Mouse (Mus musculus): ENCODE data around the gene Kcnj12. TPM values are rescaled to one million over a fixed set of nuclear protein-coding genes. Genes with fewer than 3 reads are reported as not detected.
A peak's percentile ranks its signal among the peaks of the same experiment; 100 is the strongest.

Kcnj12 gene
- total and polyA plus RNA-seq, 3 experiments = not detected

GRCm38 (mm10) chr11:61110113-61110512, 87.7 kb downstream of the Kcnj12 start:
- peaks cover 2% of the 10 kb centered on the region for H3K27me3 ChIP-seq (replicated peaks)
- no peak for DNase-seq (ENCODE audit: extremely low read depth)
- no peak overlapping the region for H3K4me2 ChIP-seq (ENCODE audit: insufficient read depth, low read depth, poor library complexity, severe bottlenecking)
- peak overlapping the region in 1 of 3 experiments; percentile 9 for H3K4me3 ChIP-seq (replicated peaks in 1 of 3; ENCODE audit: low read depth in 2 of 3, low read length in 2 of 3, poor library complexity in 1 of 3)
- H3K9ac ChIP-seq (ENCODE audit: insufficient read depth, low read depth) = no peak overlapping the region
- H3K27ac ChIP-seq (ENCODE audit: insufficient read depth, low read depth) = no peak overlapping the region
- no peaks in the 10 kb centered on the region for H3K79me2 ChIP-seq (replicated peaks; ENCODE audit: control insufficient read depth, extremely low read depth, insufficient read depth, poor library complexity, severe bottlenecking)
- in situ Hi-C loops (cut with MboI; ENCODE audit: low pct_ligation_motif_present, low pct_unique_long_range_greater_than_20kb, low sequenced_read_pairs) = loop anchor here (5.0 kb wide), 1 partner anchor 532 kb away; no protein-coding TSS in a partner anchor
- peaks cover 64 to 89% of the 10 kb centered on the region in 2 experiments for H3K4me1 ChIP-seq (ENCODE audit: control insufficient read depth in 1 of 2, insufficient read depth in 2 of 2)
- dilution Hi-C loops (cut with MboI; ENCODE audit: extremely low pct_ligation_motif_present, extremely low pct_unique_long_range_greater_than_20kb, low sequenced_read_pairs) = no loop called here
- H3K9me3 ChIP-seq (replicated peaks; ENCODE audit: low read length) = no peaks in the 10 kb centered on the region
- no peaks in the 10 kb centered on the region for H3K36me3 ChIP-seq (replicated peaks in 1 of 2; ENCODE audit: control insufficient read depth in 1 of 2, insufficient read depth in 1 of 2, low read length in 1 of 2)
- no peak for TF ChIP-seq PAX5 (IDR thresholded peaks at IDR 0.05; ENCODE audit: low read length)
- TF ChIP-seq TCF12 (IDR thresholded peaks at IDR 0.05; ENCODE audit: low read depth, low read length) = no peak
- no peak for TF ChIP-seq TBP (conservative IDR thresholded peaks at IDR 0.05; ENCODE audit: low read depth, low read length)
- TF ChIP-seq RCOR1 (conservative IDR thresholded peaks at IDR 0.05; ENCODE audit: low read depth, low read length) = no peak
- no peak for TF ChIP-seq POLR2AphosphoS2 (IDR thresholded peaks at IDR 0.05; ENCODE audit: low read depth, low read length)
- no peak for TF ChIP-seq KAT2A (IDR thresholded peaks at IDR 0.05; ENCODE audit: insufficient replicate concordance, low read length)
- TF ChIP-seq GABPA (IDR thresholded peaks at IDR 0.05; ENCODE audit: insufficient replicate concordance, low read depth, low read length) = no peak
- no peak for TF ChIP-seq JUND (conservative IDR thresholded peaks at IDR 0.05; ENCODE audit: low read depth, low read length)
- TF ChIP-seq MYC (IDR thresholded peaks at IDR 0.05; ENCODE audit: low read depth, low read length) = no peak
- no peak for TF ChIP-seq UBTF (IDR thresholded peaks at IDR 0.05; ENCODE audit: low read depth, low read length)
- TF ChIP-seq IRF4 (IDR thresholded peaks at IDR 0.05; ENCODE audit: low read depth, low read length) = no peak
- TF ChIP-seq EP300 (IDR thresholded peaks at IDR 0.05; ENCODE audit: low read length) = no peak
- TF ChIP-seq MAX (IDR thresholded peaks at IDR 0.05; ENCODE audit: low read length) = no peak
- TF ChIP-seq JUN (IDR thresholded peaks at IDR 0.05; ENCODE audit: insufficient read depth, low read depth, low read length) = no peak

GRCm38 (mm10) chr11:61110928-61111327, 88.6 kb downstream of the Kcnj12 start:
- no peak overlapping the region for H3K9ac ChIP-seq (ENCODE audit: insufficient read depth, low read depth)
- no peak overlapping the region for H3K4me3 ChIP-seq (replicated peaks in 1 of 3; ENCODE audit: low read depth in 2 of 3, low read length in 2 of 3, poor library complexity in 1 of 3)
- no peak overlapping the region for H3K27ac ChIP-seq (ENCODE audit: insufficient read depth, low read depth)
- no peaks in the 10 kb centered on the region for H3K36me3 ChIP-seq (replicated peaks in 1 of 2; ENCODE audit: control insufficient read depth in 1 of 2, insufficient read depth in 1 of 2, low read length in 1 of 2)
- dilution Hi-C loops (cut with MboI; ENCODE audit: extremely low pct_ligation_motif_present, extremely low pct_unique_long_range_greater_than_20kb, low sequenced_read_pairs) = no loop called here
- H3K27me3 ChIP-seq (replicated peaks) = peaks cover 2% of the 10 kb centered on the region
- H3K4me1 ChIP-seq (ENCODE audit: control insufficient read depth in 1 of 2, insufficient read depth in 2 of 2) = peaks cover 62 to 84% of the 10 kb centered on the region in 2 experiments
- in situ Hi-C loops (cut with MboI; ENCODE audit: low pct_ligation_motif_present, low pct_unique_long_range_greater_than_20kb, low sequenced_read_pairs) = loop anchor here (5.0 kb wide), 1 partner anchor 531 kb away; no protein-coding TSS in a partner anchor
- TF ChIP-seq PAX5 (IDR thresholded peaks at IDR 0.05; ENCODE audit: low read length) = no peak
- no peak for TF ChIP-seq CHD2 (IDR thresholded peaks at IDR 0.05; ENCODE audit: low read length)
- no peak for TF ChIP-seq ZC3H11A (IDR thresholded peaks at IDR 0.05; ENCODE audit: low read depth, low read length)
- TF ChIP-seq RCOR1 (conservative IDR thresholded peaks at IDR 0.05; ENCODE audit: low read depth, low read length) = no peak
- TF ChIP-seq ZKSCAN1 (IDR thresholded peaks at IDR 0.05; ENCODE audit: borderline replicate concordance, low read depth, low read length) = no peak
- TF ChIP-seq NELFE (IDR thresholded peaks at IDR 0.05; ENCODE audit: low read depth, low read length) = no peak
- TF ChIP-seq MYC (IDR thresholded peaks at IDR 0.05; ENCODE audit: low read depth, low read length) = no peak
- no peak for TF ChIP-seq USF1 (IDR thresholded peaks at IDR 0.05; ENCODE audit: low read depth, low read length)
- TF ChIP-seq MAFK (IDR thresholded peaks at IDR 0.05; ENCODE audit: insufficient replicate concordance, low read length) = no peak
- TF ChIP-seq GABPA (IDR thresholded peaks at IDR 0.05; ENCODE audit: insufficient replicate concordance, low read depth, low read length) = no peak
- no peak for TF ChIP-seq HCFC1 (IDR thresholded peaks at IDR 0.05; ENCODE audit: low read depth, low read length)
- no peak for TF ChIP-seq NRF1 (IDR thresholded peaks at IDR 0.05; ENCODE audit: low read depth, low read length)
- TF ChIP-seq BHLHE40 (IDR thresholded peaks at IDR 0.05; ENCODE audit: low read depth, low read length) = no peak
- TF ChIP-seq ZMIZ1 (IDR thresholded peaks at IDR 0.05; ENCODE audit: low read depth, low read length) = no peak
- no peak for TF ChIP-seq SIN3A (IDR thresholded peaks at IDR 0.05; ENCODE audit: low read length)
- no peak overlapping the region for H3K4me2 ChIP-seq (ENCODE audit: insufficient read depth, low read depth, poor library complexity, severe bottlenecking)
- DNase-seq (ENCODE audit: extremely low read depth) = no peak
- H3K9me3 ChIP-seq (replicated peaks; ENCODE audit: low read length) = no peaks in the 10 kb centered on the region
- H3K79me2 ChIP-seq (replicated peaks; ENCODE audit: control insufficient read depth, extremely low read depth, insufficient read depth, poor library complexity, severe bottlenecking) = no peaks in the 10 kb centered on the region
